Mouse (Mus musculus) common myeloid progenitor, adult 5-6 weeks (primary cell): Measurements from ENCODE around the gene Bclaf3. TPM values are rescaled to one million over a fixed set of nuclear protein-coding genes. Genes with fewer than 3 reads are reported as not detected.
"Not testable (repeated sequence)": the region's sequence is repeated elsewhere in the genome, so short reads cannot be mapped to it uniquely, and the experiment has no call there.

Experiments used
- ATAC-seq: replicated peaks from 2 replicates; pipeline ENCODE4 v1.8.0; 2016; ENCODE audit warnings: low read depth, mild to moderate bottlenecking, moderate TSS enrichment, inconsistent platforms; ENCODE audit not compliant: poor library complexity, severe bottlenecking
- total RNA-seq: library from RNA; stranded (forward); fragments of 200-1000, 187-1606 nt; gene quantifications from 2 replicates; pipeline ENCODE4 v1.2.3, GENCODE M21; 2017

The Bclaf3 gene
- total RNA-seq = 67.3 and 81.1 TPM in 2 replicates

GRCm38 (mm10) chrX:159526388-159526787 lies at the start of gene Bclaf3:
Bclaf3 (plus strand) TSS chrX:159526688.
- no peak for ATAC-seq

GRCm38 (mm10) chrX:159478243-159478940 lies 48.1 kb upstream of the Bclaf3 start:
- not testable (repeated sequence) for ATAC-seq

GRCm38 (mm10) chrX:159484247-159484646 lies 42.2 kb upstream of the Bclaf3 start:
- no peak for ATAC-seq

DNA sequence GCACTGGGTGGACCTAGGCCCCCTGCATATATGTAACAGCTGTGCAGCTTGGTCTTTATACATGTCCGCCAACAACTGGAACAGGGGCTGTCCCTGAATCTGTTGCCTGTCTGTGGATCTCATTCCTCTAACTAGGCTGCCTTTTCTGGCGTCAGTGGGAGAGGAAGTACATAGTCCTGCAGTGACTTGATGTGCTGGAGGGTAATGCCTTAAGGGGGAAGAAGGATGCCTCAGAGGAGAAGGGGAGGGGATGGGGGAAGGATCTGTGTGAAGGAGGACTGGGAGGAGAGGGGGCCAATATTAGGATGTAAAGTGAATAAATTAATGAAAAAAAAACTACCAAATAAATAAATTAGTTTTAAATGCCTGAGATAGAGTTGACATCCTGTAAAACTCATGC lies 23.3 kb upstream of the Bclaf3 start:
- ATAC-seq = peak; percentile 56; the same call in 1 of the 2 replicates

DNA sequence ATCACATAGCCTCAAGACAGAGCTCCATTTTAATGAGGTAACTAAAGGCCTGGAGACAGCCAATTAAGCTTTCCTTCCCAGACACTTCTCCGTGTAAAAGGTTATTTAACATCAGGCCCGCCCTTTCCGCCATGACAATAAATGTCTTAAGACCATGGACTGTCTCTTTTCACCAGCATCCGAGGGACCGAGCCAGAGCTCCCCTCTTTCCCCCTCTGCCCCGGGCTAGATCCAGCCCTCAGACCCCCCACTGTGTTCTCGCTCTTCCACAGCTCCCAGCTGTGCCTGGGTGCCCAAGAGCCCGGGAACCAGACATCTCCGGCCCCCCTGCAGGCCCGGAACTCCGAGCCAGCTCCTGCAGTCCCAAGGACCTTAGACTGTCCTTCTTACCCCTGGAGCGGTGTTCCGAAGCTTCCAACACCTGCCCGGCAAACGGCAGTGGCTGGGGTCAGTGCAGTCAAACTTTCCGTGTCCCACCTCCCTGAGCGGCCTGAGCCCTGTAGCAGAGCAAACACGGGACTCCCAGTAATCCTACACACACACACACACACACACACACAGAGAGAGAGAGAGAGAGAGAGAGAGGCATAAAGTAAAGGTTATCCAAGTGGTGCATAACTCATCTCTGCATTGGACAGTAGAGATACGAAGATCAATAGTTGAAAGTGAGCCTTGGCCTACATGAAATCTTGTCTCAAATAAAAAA lies 18.0 kb upstream of the Bclaf3 start:
- ATAC-seq = peak; percentile 45

DNA sequence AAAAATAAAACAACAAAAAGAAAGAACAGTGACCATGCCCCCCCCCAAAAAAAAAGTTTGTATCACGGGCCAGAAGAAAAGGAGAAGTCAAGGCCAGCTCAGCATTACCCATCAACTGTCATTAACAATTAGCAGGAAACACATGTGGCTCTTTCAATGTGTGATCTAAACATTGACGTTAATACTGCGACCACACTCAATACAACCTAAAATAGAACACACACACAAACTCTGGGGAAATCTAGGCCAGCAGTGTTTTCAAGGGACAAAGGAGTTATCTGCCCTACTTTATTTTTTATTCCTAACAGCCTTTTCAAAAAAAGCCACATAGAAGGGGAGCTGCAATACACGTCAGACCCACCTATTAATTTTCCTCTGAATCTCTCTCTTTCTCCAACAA lies 17.4 kb upstream of the Bclaf3 start:
- peak; percentile 92 for ATAC-seq

- ATAC-seq = no peak
Measured at GRCm38 (mm10) chrX:159509847-159510715, 16.4 kb upstream of the Bclaf3 start.

- no peak for ATAC-seq
Measured at GRCm38 (mm10) chrX:159510716-159511051, 15.8 kb upstream of the Bclaf3 start.

GRCm38 (mm10) chrX:159515599-159515998 lies 10.9 kb upstream of the Bclaf3 start:
- ATAC-seq = no peak

GRCm38 (mm10) chrX:159521780-159522179 lies 4.7 kb upstream of the Bclaf3 start:
- ATAC-seq = no peak

DNA sequence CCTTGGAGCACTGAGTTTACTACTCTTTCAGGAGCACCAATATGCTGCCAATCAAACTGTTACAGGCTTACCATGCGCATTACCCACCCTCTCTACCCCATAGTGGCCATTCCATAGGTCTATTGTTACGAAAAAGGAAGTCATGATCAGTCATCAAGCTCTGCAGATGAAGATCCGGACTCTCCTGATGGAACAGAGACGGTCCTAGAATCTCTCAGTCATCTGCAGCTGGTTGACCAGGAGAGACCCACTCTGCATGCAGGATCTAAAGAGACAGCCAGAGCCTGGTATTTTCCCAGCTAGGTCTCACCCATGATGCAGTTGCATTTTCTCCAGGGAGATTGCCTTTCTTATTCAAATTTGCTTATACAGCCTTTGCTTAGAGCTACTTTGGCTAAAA lies 3.8 kb upstream of the Bclaf3 start:
- ATAC-seq = no peak

DNA sequence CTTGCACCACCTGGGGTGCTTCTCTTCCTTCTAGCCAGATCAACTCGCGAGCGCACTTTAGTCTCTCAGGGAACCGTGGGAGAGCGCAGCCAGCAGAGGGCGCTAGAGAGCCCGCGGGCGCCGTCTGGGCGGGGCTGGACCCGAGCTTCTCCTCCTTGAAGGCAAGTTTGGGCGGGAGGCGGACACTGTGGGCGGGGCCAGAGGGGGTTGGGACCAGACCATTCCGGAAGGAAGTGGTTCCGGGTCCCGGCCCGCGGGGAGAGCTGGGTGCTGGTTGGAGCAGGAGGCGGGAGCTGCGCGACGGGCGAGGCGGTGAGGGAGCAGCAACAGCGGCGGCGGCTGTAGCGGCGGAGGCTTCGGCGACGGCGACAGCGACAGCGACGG lies 5.9 kb downstream of the Bclaf3 start:
- peak; percentile 97 for ATAC-seq

GRCm38 (mm10) chrX:159532811-159533462 lies 6.4 kb downstream of the Bclaf3 start:
- no peak; the same call in 1 of the 2 replicates for ATAC-seq

DNA sequence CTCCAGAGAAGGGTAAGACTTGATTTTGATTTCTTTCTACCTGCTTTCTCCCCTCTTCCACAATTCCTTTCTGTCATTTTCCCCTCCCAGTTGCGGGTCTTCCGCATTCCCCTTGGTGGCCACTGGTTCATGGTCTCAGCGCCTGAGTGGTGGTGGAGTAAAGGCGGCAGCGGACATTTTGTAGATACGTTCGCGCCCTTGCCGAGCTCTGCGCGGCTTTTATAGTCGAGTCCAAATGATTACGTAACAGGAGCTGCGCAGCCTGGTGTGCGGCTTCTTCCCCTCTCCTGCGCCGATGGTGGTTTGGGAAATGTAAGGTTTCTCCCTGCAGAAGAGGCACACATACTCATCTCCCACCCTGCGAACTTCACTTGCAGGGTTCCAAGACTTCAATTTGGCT lies 15.4 kb downstream of the Bclaf3 start:
- ATAC-seq = no peak

GRCm38 (mm10) chrX:159547093-159547492 lies 20.6 kb downstream of the Bclaf3 start:
- ATAC-seq = peak; percentile 45; the same call in 1 of the 2 replicates

DNA sequence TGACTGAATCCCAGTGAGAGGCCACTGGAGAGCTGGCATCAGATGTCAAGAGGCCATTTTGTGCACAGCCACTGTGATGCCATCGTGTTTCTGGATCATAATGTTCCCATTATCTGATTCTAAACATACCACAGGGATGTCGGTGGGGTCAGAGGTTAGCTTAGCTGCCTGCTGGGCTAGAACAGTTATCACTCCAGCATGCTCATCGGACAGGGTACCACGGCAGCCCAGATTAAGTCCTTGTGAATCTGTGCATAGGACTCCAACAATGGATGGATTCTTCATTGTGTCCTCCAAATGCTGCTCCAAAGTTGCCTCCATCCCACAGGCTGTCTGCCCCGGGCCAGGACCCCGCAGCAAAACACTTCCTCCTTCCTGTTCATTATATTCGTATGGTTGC lies 58.2 kb downstream of the Bclaf3 start:
- ATAC-seq = not testable (repeated sequence)

- ATAC-seq = no peak
Measured at GRCm38 (mm10) chrX:159591633-159592032, 65.1 kb downstream of the Bclaf3 start.

DNA sequence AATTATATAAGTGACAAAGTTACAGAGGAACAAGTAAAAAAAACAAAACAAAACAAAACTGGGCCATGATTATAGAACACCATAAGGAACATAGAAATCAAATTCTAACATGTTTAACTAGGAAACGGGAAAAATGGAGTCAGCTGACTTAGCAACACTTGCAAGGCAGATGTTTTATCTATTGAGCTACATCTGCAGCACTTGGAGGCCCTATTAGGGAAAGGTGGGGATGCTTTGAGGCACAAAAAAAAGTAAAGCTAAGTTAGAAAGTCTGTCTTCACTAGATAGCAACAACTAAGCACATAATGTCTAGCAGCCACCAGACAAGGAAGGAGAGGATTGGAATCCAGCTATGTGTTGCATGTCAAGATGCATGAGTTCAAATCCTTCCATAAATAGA lies 71.0 kb downstream of the Bclaf3 start:
- ATAC-seq = no peak

DNA sequence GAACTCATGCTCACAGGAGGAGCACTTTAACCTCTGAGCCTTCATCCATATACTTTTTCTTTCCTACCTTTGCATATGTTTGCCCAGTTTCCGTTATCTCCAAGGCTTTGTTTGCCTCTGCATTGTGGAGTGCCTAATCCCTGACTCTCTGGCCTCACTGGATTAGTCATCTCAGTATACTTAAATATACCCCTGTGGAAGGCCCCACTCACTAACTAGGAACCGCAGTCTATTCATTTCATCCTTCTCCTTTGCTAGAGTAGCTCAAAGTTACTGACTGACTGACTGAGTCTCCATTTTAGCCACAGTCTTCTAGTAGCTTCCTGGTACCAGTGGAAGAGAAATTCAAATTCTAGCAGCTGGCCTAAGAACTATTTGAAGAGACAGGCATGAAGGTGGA lies 78.3 kb downstream of the Bclaf3 start:
- ATAC-seq = no peak

GRCm38 (mm10) chrX:159606936-159607335 lies 80.4 kb downstream of the Bclaf3 start:
- ATAC-seq = peak; percentile 86
